Mouse (Mus musculus) layer of hippocampus, adult 18-20 months (tissue): ENCODE results near the gene BC016579. TPM values are rescaled to one million over a fixed set of nuclear protein-coding genes. Genes with fewer than 3 reads are reported as not detected.

Experiments used
- DNase-seq, 2 experiments: peaks; one replicate each; pipeline ENCODE4 v3.0.0; 2022; ENCODE audit warnings: low spot score in 2 of 2
- total RNA-seq, 2 experiments: library from RNA; stranded (reverse); gene quantifications; 2 replicates each; pipeline ENCODE4 v1.2.3; 2021

BC016579 gene
- total RNA-seq, 2 experiments from 2014 or later: 0.25 to 0.30 TPM

GRCm38 (mm10) chr16:45643944-45644343, 9.9 kb downstream of the BC016579 start:
- DNase-seq: no peak

- DNase-seq: no peak
Measured at GRCm38 (mm10) chr16:45641301-45641700, 12.6 kb downstream of the BC016579 start.

- no peak for DNase-seq
Measured at GRCm38 (mm10) chr16:45640070-45640762, 13.7 kb downstream of the BC016579 start.

GRCm38 (mm10) chr16:45635826-45636225, 18.0 kb downstream of the BC016579 start:
- DNase-seq: peak in 1 of 2 experiments; percentile 23

- DNase-seq: no peak
Measured at GRCm38 (mm10) chr16:45632420-45632819, 21.4 kb downstream of the BC016579 start.

GRCm38 (mm10) chr16:45630347-45630960, 23.4 kb downstream of the BC016579 start:
- peak; percentile 11 to 70 for DNase-seq

GRCm38 (mm10) chr16:45629497-45630105, 24.3 kb downstream of the BC016579 start:
- no peak for DNase-seq

- DNase-seq: no peak
Measured at GRCm38 (mm10) chr16:45625342-45625741, 28.5 kb downstream of the BC016579 start.

GRCm38 (mm10) chr16:45624791-45625190, 29.1 kb downstream of the BC016579 start:
- no peak for DNase-seq

GRCm38 (mm10) chr16:45623230-45623629, 30.6 kb downstream of the BC016579 start:
- DNase-seq: no peak

- DNase-seq: no peak
Measured at GRCm38 (mm10) chr16:45619751-45620375, 34.0 kb downstream of the BC016579 start.

- no peak for DNase-seq
Measured at GRCm38 (mm10) chr16:45615944-45616343, 37.9 kb downstream of the BC016579 start.

GRCm38 (mm10) chr16:45613247-45613646, 40.6 kb downstream of the BC016579 start:
- DNase-seq: no peak

- DNase-seq: no peak
Measured at GRCm38 (mm10) chr16:45610267-45610666, 43.6 kb downstream of the BC016579 start, which contains the start of gene Gcsam. Gcsam (plus strand) TSS chr16:45610380.

GRCm38 (mm10) chr16:45609300-45609699, 44.6 kb downstream of the BC016579 start:
- peak in 1 of 2 experiments; percentile 39 for DNase-seq

GRCm38 (mm10) chr16:45608481-45608954, 45.4 kb downstream of the BC016579 start:
- DNase-seq: peak in 1 of 2 experiments; percentile 22

- DNase-seq: no peak
Measured at GRCm38 (mm10) chr16:45595494-45595893, 58.4 kb downstream of the BC016579 start.

- no peak for DNase-seq
Measured at GRCm38 (mm10) chr16:45593656-45594055, 60.2 kb downstream of the BC016579 start.

GRCm38 (mm10) chr16:45582512-45582911, 71.4 kb downstream of the BC016579 start:
- DNase-seq: peak in 1 of 2 experiments; percentile 5

- DNase-seq: no peak
Measured at GRCm38 (mm10) chr16:45579883-45580282, 74.0 kb downstream of the BC016579 start.
